Mouse (Mus musculus): Measurements from ENCODE around the gene Mlip. TPM values are rescaled to one million over a fixed set of nuclear protein-coding genes. Genes with fewer than 3 reads are reported as not detected.

Gene Mlip
- polyA plus RNA-seq, 1 experiment from 2014 or later = 0.46 TPM

DNA sequence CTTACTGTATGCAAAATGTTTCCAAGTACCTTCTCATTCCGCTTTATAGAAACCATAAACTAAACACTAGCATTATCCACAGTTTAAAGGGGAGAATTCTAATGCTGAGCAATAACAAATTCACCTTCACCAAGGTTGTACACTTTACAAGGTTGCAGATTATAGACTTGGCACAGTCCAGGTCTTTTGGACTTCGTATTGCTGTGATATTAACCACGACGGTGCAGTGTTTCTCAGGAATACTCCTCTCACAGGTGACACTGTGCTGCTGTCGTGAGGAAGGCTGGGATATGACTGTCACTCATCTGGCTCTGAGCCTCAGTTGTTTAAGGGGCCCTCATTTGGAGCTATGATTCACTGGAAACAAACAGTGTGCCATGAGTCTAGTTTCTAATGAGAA is 75.5 kb downstream of the Mlip start:
- Histone ChIP-seq H3K4me1 (ENCODE audit: control insufficient read depth, insufficient read depth, low read length) (no peaks in the 10 kb centered on the region), H3K27me3 (ENCODE audit: control insufficient read depth, insufficient read depth, low read length) (no peaks in the 10 kb centered on the region), H3K27ac (ENCODE audit: low read length) (no peak overlapping the region), H3K4me2 (replicated peaks; ENCODE audit: low read depth, low read length) (no peak overlapping the region), H3K4me3 (ENCODE audit: low read depth, low read length) (no peak overlapping the region), H3K9ac (replicated peaks; ENCODE audit: low read depth, low read length) (no peak overlapping the region), H3K36me3 (ENCODE audit: control insufficient read depth, insufficient read depth, low read length) (no peaks in the 10 kb centered on the region), H3K9me3 (ENCODE audit: control insufficient read depth, low read depth, low read length) (no peaks in the 10 kb centered on the region)
- 57% methylated on average over 5 of the region's 5 CpGs for WGBS
- no peak for ATAC-seq (ENCODE audit: insufficient number of reproducible peaks, insufficient read depth, low FRiP score, low read depth)

DNA sequence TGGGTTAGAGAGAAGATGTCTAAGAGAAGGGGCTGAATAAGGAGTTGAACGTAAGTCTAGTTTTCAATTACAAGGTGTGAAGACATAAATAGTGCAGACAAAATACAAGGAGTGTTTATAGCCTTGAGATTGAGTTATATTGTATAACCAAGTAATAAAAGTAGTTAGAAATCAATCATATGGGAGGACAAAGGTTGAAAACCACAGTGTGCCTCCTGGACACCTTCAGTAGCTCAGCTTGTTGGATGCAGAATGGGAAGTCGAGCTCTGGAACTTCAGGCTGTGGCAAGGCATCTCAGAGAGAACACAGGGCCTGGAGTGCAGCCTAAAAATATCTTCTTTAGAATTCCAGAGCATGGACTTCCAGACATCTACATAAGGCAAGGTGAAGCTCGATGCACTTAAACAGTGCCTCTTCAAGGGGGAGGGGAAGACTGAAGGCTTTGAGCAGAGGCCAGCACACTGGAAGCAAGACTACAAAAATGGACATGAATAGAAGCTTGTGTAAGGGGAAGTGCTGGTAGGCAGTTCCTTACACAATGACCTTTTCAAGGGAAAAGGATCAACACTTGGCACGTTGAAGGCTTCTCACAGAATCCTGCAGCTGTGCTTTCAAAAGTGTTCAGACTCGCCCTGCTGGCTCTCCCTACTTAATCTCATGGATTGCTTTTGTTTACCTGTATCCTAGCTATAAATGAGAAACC is 76.2 kb downstream of the Mlip start:
- Histone ChIP-seq H3K27ac (ENCODE audit: low read length) (peak overlapping the region; percentile 48; the same call in 1 of the 2 replicates), H3K36me3 (ENCODE audit: control insufficient read depth, insufficient read depth, low read length) (no peaks in the 10 kb centered on the region), H3K4me3 (ENCODE audit: low read depth, low read length) (no peak overlapping the region), H3K4me1 (ENCODE audit: control insufficient read depth, insufficient read depth, low read length) (no peaks in the 10 kb centered on the region), H3K27me3 (ENCODE audit: control insufficient read depth, insufficient read depth, low read length) (no peaks in the 10 kb centered on the region), H3K4me2 (replicated peaks; ENCODE audit: low read depth, low read length) (no peak overlapping the region), H3K9ac (replicated peaks; ENCODE audit: low read depth, low read length) (no peak overlapping the region), H3K9me3 (ENCODE audit: control insufficient read depth, low read depth, low read length) (no peaks in the 10 kb centered on the region)
- WGBS = 48% methylated on average over 5 of the region's 5 CpGs
- peak; percentile 58; the same call in 1 of the 2 replicates for ATAC-seq (ENCODE audit: insufficient number of reproducible peaks, insufficient read depth, low FRiP score, low read depth)

DNA sequence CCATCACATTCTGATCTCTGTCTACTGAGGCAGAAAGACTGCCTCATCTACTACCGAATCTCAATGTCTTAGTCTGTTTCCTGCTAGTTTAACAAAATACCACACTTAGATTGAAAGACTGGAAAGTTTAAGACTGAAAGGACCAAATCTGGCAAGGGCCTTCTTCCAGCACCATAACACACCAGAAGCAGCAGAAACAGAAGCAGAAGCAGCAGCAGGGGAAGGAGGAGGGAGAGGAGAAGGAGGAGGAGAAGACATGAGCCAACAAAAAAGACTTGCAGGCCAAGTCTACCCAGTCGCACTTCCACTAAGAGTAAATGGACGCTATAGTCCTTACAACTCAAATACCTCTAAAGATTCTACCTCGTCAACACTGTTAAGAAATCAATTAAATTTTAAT is 80.0 kb downstream of the Mlip start:
- H3K9me3 ChIP-seq (ENCODE audit: control insufficient read depth, low read depth, low read length) = no peaks in the 10 kb centered on the region
- H3K4me1 ChIP-seq (ENCODE audit: control insufficient read depth, insufficient read depth, low read length) = no peaks in the 10 kb centered on the region
- H3K36me3 ChIP-seq (ENCODE audit: control insufficient read depth, insufficient read depth, low read length) = no peaks in the 10 kb centered on the region
- no peak for ATAC-seq (ENCODE audit: insufficient number of reproducible peaks, insufficient read depth, low FRiP score, low read depth)
- 96% methylated on average over 4 of the region's 4 CpGs for WGBS
- H3K4me2 ChIP-seq (replicated peaks; ENCODE audit: low read depth, low read length) = no peak overlapping the region
- no peaks in the 10 kb centered on the region for H3K27me3 ChIP-seq (ENCODE audit: control insufficient read depth, insufficient read depth, low read length)
- no peak overlapping the region for H3K4me3 ChIP-seq (ENCODE audit: low read depth, low read length)
- H3K9ac ChIP-seq (replicated peaks; ENCODE audit: low read depth, low read length) = no peak overlapping the region
- H3K27ac ChIP-seq (ENCODE audit: low read length) = no peak overlapping the region

DNA sequence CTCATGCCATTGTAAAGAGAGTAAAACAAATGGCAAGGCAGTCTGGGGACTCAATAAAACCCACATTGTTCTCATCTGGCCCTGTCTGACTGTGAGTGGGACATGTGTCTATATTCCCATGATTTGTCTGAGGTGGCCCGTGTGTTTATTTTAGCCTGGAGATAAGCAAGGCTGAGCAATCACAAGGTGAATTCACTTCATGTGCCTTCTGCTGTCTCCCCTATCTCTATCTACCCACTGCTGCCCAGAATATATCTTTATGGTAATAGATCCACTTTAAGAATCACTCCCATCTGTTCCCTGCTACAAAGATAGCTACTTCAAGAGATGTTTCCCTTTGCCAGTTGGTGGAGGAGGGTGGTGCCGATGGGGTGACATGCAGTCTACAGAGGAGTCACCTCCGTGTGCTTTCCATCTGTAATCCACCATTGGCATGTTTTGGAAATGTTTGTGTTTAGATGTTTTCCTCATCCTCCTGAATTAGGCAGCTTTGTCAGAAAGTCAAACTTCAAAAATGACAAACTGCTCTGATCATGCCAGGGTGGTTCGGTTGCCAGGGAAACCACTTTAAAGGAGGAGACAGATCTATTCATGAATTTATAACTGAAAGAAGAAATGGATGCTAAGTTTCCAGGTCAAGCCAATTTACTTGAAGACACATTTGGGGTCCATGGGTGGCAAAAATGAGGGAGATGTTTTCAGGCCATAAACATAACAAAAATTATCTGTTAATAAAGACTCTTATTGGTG is 87.3 kb downstream of the Mlip start:
- H3K4me2 ChIP-seq (replicated peaks; ENCODE audit: low read depth, low read length) = no peak overlapping the region
- no peak overlapping the region for H3K4me3 ChIP-seq (ENCODE audit: low read depth, low read length)
- H3K4me1 ChIP-seq (ENCODE audit: control insufficient read depth, insufficient read depth, low read length) = no peaks in the 10 kb centered on the region
- no peak overlapping the region for H3K9ac ChIP-seq (replicated peaks; ENCODE audit: low read depth, low read length)
- no peaks in the 10 kb centered on the region for H3K9me3 ChIP-seq (ENCODE audit: control insufficient read depth, low read depth, low read length)
- H3K36me3 ChIP-seq (ENCODE audit: control insufficient read depth, insufficient read depth, low read length) = no peaks in the 10 kb centered on the region
- H3K27ac ChIP-seq (ENCODE audit: low read length) = no peak overlapping the region
- H3K27me3 ChIP-seq (ENCODE audit: control insufficient read depth, insufficient read depth, low read length) = no peaks in the 10 kb centered on the region
- no peak for ATAC-seq (ENCODE audit: insufficient number of reproducible peaks, insufficient read depth, low FRiP score, low read depth)
- WGBS = 63% methylated on average over 4 of the region's 4 CpGs

DNA sequence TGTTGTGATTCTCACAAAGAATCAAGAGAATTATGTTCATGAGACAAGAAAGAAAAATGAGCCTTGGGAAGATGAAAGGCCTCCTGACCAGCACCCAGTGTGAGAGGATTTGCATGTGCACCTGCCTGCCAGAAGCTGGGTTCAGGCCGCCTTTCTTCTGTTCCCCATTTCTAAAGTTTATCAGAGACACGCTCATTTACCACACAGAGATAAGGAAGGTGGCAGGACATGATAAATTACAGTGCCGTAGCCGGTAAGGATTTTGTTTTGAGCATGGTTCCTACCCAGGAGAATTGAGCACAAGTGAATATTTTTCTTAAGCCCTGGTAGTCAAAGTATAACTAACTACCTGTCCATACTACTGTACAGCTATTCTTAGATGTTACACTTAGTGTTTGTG is 93.7 kb downstream of the Mlip start:
- 17% methylated on average over 4 of the region's 4 CpGs for WGBS

DNA sequence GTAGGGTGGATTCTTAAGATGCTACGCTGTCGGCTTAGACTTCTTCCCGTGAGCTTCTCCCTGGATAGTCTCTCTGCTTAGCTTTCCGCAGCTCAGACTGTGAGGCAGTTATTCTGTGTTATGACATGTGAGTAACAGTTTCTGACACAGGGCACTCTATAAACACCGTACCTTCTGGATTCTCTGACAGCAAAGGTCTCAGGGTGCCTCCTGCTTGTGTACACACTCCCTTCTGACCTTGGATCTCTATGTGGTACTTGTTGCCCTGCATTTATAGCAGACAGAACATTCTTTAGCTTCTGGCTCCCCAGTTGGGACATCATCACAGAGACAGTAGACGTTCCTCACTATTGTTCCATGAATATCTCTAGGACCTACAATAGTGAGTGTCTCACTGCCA is 94.5 kb downstream of the Mlip start:
- Histone ChIP-seq H3K9ac (replicated peaks; ENCODE audit: low read depth, low read length) (no peak overlapping the region), H3K27ac (ENCODE audit: low read length) (no peak overlapping the region), H3K36me3 (ENCODE audit: control insufficient read depth, insufficient read depth, low read length) (no peaks in the 10 kb centered on the region), H3K4me2 (replicated peaks; ENCODE audit: low read depth, low read length) (no peak overlapping the region), H3K9me3 (ENCODE audit: control insufficient read depth, low read depth, low read length) (no peaks in the 10 kb centered on the region), H3K4me1 (ENCODE audit: control insufficient read depth, insufficient read depth, low read length) (0 out of 2 replicates have a peak, but pooled peaks cover 3% of the 10 kb centered on the region), H3K27me3 (ENCODE audit: control insufficient read depth, insufficient read depth, low read length) (no peaks in the 10 kb centered on the region), H3K4me3 (ENCODE audit: low read depth, low read length) (no peak overlapping the region)
- 46% methylated on average over 6 of the region's 6 CpGs for WGBS
- ATAC-seq (ENCODE audit: insufficient number of reproducible peaks, insufficient read depth, low FRiP score, low read depth) = no peak

More for the DNA sequence above, 93.7 kb downstream of the Mlip start:
- no peak for ATAC-seq (ENCODE audit: insufficient number of reproducible peaks, insufficient read depth, low FRiP score, low read depth)
- Histone ChIP-seq H3K27ac (ENCODE audit: low read length) (no peak overlapping the region; the same call in 1 of the 2 replicates), H3K4me1 (ENCODE audit: control insufficient read depth, insufficient read depth, low read length) (0 out of 2 replicates have a peak, but pooled peaks cover 3% of the 10 kb centered on the region), H3K36me3 (ENCODE audit: control insufficient read depth, insufficient read depth, low read length) (no peaks in the 10 kb centered on the region), H3K4me2 (replicated peaks; ENCODE audit: low read depth, low read length) (no peak overlapping the region), H3K9me3 (ENCODE audit: control insufficient read depth, low read depth, low read length) (no peaks in the 10 kb centered on the region), H3K27me3 (ENCODE audit: control insufficient read depth, insufficient read depth, low read length) (no peaks in the 10 kb centered on the region), H3K4me3 (ENCODE audit: low read depth, low read length) (no peak overlapping the region), H3K9ac (replicated peaks; ENCODE audit: low read depth, low read length) (no peak overlapping the region)

DNA sequence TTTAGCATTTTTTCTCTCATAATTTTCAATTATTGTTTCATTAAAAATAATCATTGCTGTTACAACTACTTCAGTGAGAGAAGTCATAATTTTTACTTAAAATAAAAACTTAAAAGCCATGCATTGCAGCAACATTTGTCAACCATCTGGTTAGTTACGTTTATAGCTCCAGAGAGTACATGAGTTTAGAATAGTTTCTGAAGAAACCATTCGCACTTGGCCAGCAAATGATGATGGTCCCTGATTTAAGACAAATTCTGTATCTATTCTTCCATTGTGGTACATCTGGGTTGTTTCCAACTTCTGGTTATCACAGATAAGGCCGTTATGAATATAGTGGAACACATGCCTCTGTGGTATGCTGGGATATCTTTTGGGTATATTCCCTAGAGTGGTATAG is 98.3 kb downstream of the Mlip start:
- no peaks in the 10 kb centered on the region for H3K27me3 ChIP-seq (ENCODE audit: control insufficient read depth, insufficient read depth, low read length)
- 89% methylated on average over 3 of the region's 3 CpGs for WGBS
- H3K27ac ChIP-seq (ENCODE audit: low read length) = no peak overlapping the region
- no peak overlapping the region for H3K9ac ChIP-seq (replicated peaks; ENCODE audit: low read depth, low read length)
- H3K9me3 ChIP-seq (ENCODE audit: control insufficient read depth, low read depth, low read length) = no peaks in the 10 kb centered on the region
- H3K4me2 ChIP-seq (replicated peaks; ENCODE audit: low read depth, low read length) = no peak overlapping the region
- H3K4me3 ChIP-seq (ENCODE audit: low read depth, low read length) = no peak overlapping the region
- no peak for ATAC-seq (ENCODE audit: insufficient number of reproducible peaks, insufficient read depth, low FRiP score, low read depth)
- H3K36me3 ChIP-seq (ENCODE audit: control insufficient read depth, insufficient read depth, low read length) = no peaks in the 10 kb centered on the region
- 0 out of 2 replicates have a peak, but pooled peaks cover 3% of the 10 kb centered on the region for H3K4me1 ChIP-seq (ENCODE audit: control insufficient read depth, insufficient read depth, low read length)

DNA sequence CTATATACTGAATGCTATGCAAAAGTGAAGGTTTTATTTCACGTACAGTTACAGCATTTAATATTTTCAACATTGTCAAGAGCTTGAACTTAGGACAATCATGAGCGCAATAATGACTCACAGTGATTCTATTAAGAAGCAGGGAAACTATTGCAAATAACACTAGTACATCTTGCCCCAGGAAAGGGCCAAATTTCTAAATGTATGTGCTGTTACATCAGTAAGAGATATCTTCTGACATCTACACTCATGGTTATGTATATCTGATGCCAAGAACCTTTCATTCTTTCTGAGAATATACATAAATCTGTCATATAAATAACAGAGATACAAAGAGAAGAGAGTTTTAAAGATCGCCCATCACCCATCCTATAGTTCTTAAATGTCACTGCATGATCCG is 100.0 kb downstream of the Mlip start:
- Histone ChIP-seq H3K9me3 (ENCODE audit: control insufficient read depth, low read depth, low read length) (no peaks in the 10 kb centered on the region), H3K4me2 (replicated peaks; ENCODE audit: low read depth, low read length) (no peak overlapping the region), H3K9ac (replicated peaks; ENCODE audit: low read depth, low read length) (no peak overlapping the region), H3K4me3 (ENCODE audit: low read depth, low read length) (no peak overlapping the region), H3K4me1 (ENCODE audit: control insufficient read depth, insufficient read depth, low read length) (no peaks in the 10 kb centered on the region), H3K27ac (ENCODE audit: low read length) (no peak overlapping the region), H3K36me3 (ENCODE audit: control insufficient read depth, insufficient read depth, low read length) (no peaks in the 10 kb centered on the region), H3K27me3 (ENCODE audit: control insufficient read depth, insufficient read depth, low read length) (no peaks in the 10 kb centered on the region)
- WGBS = 92% methylated on average over 4 of the region's 4 CpGs
- no peak for ATAC-seq (ENCODE audit: insufficient number of reproducible peaks, insufficient read depth, low FRiP score, low read depth)
